Mouse (Mus musculus): ENCODE measurements at regions not wholly inside any gene's neighbourhood (a gene's known extent, or its start where the extent isn't known, plus 50 kb on each side); places are given as distances from the start of the nearest gene placed in this dataset.

DNA sequence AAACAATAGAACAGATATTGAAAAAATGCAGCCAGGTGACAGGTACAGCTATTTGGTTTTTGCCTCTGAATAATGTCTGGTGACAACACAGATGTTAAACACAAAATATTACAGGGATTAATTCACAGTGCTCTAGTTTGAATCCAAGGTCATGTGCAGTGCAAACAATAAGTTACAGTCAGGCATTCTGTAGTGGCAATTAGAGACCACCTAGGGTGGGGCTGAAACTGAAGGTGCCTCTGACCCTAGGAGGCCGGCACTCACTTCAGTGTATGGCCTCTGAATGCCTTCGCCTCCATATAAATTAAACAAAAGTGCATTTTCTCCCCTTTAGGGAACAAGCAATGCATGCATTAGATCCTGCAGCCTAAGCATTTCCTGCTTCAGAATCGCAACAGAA is 1162.5 kb upstream of the Adgrl2 start:
- 26% methylated on average over 3 of the region's 3 CpGs for WGBS
- no peak overlapping the region for H3K9ac ChIP-seq (ENCODE audit: low read depth, low read length, severe bottlenecking)
- H3K27ac ChIP-seq (replicated peaks; ENCODE audit: low read depth, low read length): no peak overlapping the region
- H3K36me3 ChIP-seq (ENCODE audit: control insufficient read depth, insufficient read depth, low read length): no peaks in the 10 kb centered on the region
- H3K9me3 ChIP-seq (ENCODE audit: control insufficient read depth, low read length): no peaks in the 10 kb centered on the region
- no peaks in the 10 kb centered on the region for H3K4me1 ChIP-seq (ENCODE audit: control insufficient read depth, insufficient read depth, low read length)
- DNase-seq (ENCODE audit: low spot score) (no peak), ATAC-seq (ENCODE audit: low FRiP score, low read depth) (no peak)
- no peak for TF ChIP-seq POLR2A (IDR thresholded peaks at IDR 0.05; ENCODE audit: borderline replicate concordance, extremely low read depth, insufficient read depth, insufficient read length)
- no peaks in the 10 kb centered on the region for H3K27me3 ChIP-seq (ENCODE audit: control insufficient read depth, insufficient read depth, low read length)
- H3K4me2 ChIP-seq (replicated peaks; ENCODE audit: low read depth, low read length, severe bottlenecking): no peak overlapping the region
- H3K4me3 ChIP-seq (replicated peaks; ENCODE audit: low read length): no peak overlapping the region

GRCm38 (mm10) chr3:150185807-150186206 is 1195.5 kb upstream of the Adgrl2 start:
- peak; percentile 31 for DNase-seq (ENCODE audit: low spot score)
- WGBS: 45% methylated on average over 2 of the region's 2 CpGs
- no peaks in the 10 kb centered on the region for H3K4me1 ChIP-seq (ENCODE audit: control insufficient read depth, insufficient read depth, low read length)

GRCm38 (mm10) chr3:150193132-150193531 is 1202.8 kb upstream of the Adgrl2 start:
- no peak for ATAC-seq (ENCODE audit: low FRiP score, low read depth)
- WGBS: 83% methylated on average over 4 of the region's 4 CpGs
- no peaks in the 10 kb centered on the region for H3K36me3 ChIP-seq (ENCODE audit: control insufficient read depth, insufficient read depth, low read length)
- no peaks in the 10 kb centered on the region for H3K4me1 ChIP-seq (ENCODE audit: control insufficient read depth, insufficient read depth, low read length)
- no peaks in the 10 kb centered on the region for H3K27me3 ChIP-seq (ENCODE audit: control insufficient read depth, insufficient read depth, low read length)
- H3K9ac ChIP-seq (ENCODE audit: low read depth, low read length, severe bottlenecking): no peak overlapping the region
- H3K4me3 ChIP-seq (replicated peaks; ENCODE audit: low read length): no peak overlapping the region
- DNase-seq (ENCODE audit: low spot score): no peak
- H3K4me2 ChIP-seq (replicated peaks; ENCODE audit: low read depth, low read length, severe bottlenecking): no peak overlapping the region
- no peak overlapping the region for H3K27ac ChIP-seq (replicated peaks; ENCODE audit: low read depth, low read length)
- no peaks in the 10 kb centered on the region for H3K9me3 ChIP-seq (ENCODE audit: control insufficient read depth, low read length)
- no peak for TF ChIP-seq POLR2A (IDR thresholded peaks at IDR 0.05; ENCODE audit: borderline replicate concordance, extremely low read depth, insufficient read depth, insufficient read length)

More at GRCm38 (mm10) chr3:150185807-150186206, 1195.5 kb upstream of the Adgrl2 start:
- TF ChIP-seq POLR2A (IDR thresholded peaks at IDR 0.05; ENCODE audit: borderline replicate concordance, extremely low read depth, insufficient read depth, insufficient read length): no peak
- Histone ChIP-seq H3K9ac (ENCODE audit: low read depth, low read length, severe bottlenecking) (no peak overlapping the region), H3K27ac (replicated peaks; ENCODE audit: low read depth, low read length) (no peak overlapping the region), H3K9me3 (ENCODE audit: control insufficient read depth, low read length) (no peaks in the 10 kb centered on the region), H3K4me2 (replicated peaks; ENCODE audit: low read depth, low read length, severe bottlenecking) (no peak overlapping the region), H3K27me3 (ENCODE audit: control insufficient read depth, insufficient read depth, low read length) (no peaks in the 10 kb centered on the region), H3K36me3 (ENCODE audit: control insufficient read depth, insufficient read depth, low read length) (no peaks in the 10 kb centered on the region), H3K4me3 (replicated peaks; ENCODE audit: low read length) (no peak overlapping the region)
- peak; percentile 79 for ATAC-seq (ENCODE audit: low FRiP score, low read depth)

DNA sequence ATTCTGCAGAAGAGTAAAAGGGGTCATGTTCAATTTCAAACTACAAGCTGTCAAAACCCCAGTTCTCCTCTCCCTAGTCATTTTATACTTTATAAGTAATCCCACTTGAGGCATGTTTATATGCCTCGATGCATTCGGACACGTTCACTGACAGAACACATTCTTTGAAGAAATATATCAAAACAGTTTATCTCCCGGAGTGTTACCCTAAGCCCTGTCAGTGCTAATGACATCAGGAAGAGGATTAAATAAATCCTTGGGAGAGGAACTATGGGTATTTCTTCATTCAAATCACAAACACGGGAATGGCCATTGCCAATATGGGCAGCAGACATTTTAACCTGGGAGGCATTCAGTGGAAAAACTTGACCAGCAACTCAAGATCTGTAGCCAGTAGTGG is 1208.1 kb upstream of the Adgrl2 start:
- H3K36me3 ChIP-seq (ENCODE audit: control insufficient read depth, insufficient read depth, low read length): no peaks in the 10 kb centered on the region
- H3K9me3 ChIP-seq (ENCODE audit: control insufficient read depth, low read length): no peaks in the 10 kb centered on the region
- WGBS: 64% methylated on average over 5 of the region's 5 CpGs
- no peak for TF ChIP-seq POLR2A (IDR thresholded peaks at IDR 0.05; ENCODE audit: borderline replicate concordance, extremely low read depth, insufficient read depth, insufficient read length)
- DNase-seq (ENCODE audit: low spot score) (no peak), ATAC-seq (ENCODE audit: low FRiP score, low read depth) (no peak)
- H3K4me3 ChIP-seq (replicated peaks; ENCODE audit: low read length): no peak overlapping the region
- H3K27ac ChIP-seq (replicated peaks; ENCODE audit: low read depth, low read length): no peak overlapping the region
- H3K27me3 ChIP-seq (ENCODE audit: control insufficient read depth, insufficient read depth, low read length): no peaks in the 10 kb centered on the region
- no peak overlapping the region for H3K4me2 ChIP-seq (replicated peaks; ENCODE audit: low read depth, low read length, severe bottlenecking)
- H3K4me1 ChIP-seq (ENCODE audit: control insufficient read depth, insufficient read depth, low read length): no peaks in the 10 kb centered on the region
- H3K9ac ChIP-seq (ENCODE audit: low read depth, low read length, severe bottlenecking): no peak overlapping the region

GRCm38 (mm10) chr3:150205902-150206301 is 1215.5 kb upstream of the Adgrl2 start:
- Histone ChIP-seq H3K4me2 (replicated peaks; ENCODE audit: low read depth, low read length, severe bottlenecking) (no peak overlapping the region), H3K27ac (replicated peaks; ENCODE audit: low read depth, low read length) (no peak overlapping the region), H3K9me3 (ENCODE audit: control insufficient read depth, low read length) (no peaks in the 10 kb centered on the region), H3K4me1 (ENCODE audit: control insufficient read depth, insufficient read depth, low read length) (no peaks in the 10 kb centered on the region), H3K36me3 (ENCODE audit: control insufficient read depth, insufficient read depth, low read length) (no peaks in the 10 kb centered on the region), H3K27me3 (ENCODE audit: control insufficient read depth, insufficient read depth, low read length) (no peaks in the 10 kb centered on the region), H3K9ac (ENCODE audit: low read depth, low read length, severe bottlenecking) (no peak overlapping the region), H3K4me3 (replicated peaks; ENCODE audit: low read length) (no peak overlapping the region)
- TF ChIP-seq POLR2A (IDR thresholded peaks at IDR 0.05; ENCODE audit: borderline replicate concordance, extremely low read depth, insufficient read depth, insufficient read length): no peak
- DNase-seq (ENCODE audit: low spot score) (no peak), ATAC-seq (ENCODE audit: low FRiP score, low read depth) (no peak)

- no peak for TF ChIP-seq POLR2A (IDR thresholded peaks at IDR 0.05; ENCODE audit: borderline replicate concordance, extremely low read depth, insufficient read depth, insufficient read length)
- ATAC-seq (ENCODE audit: low FRiP score, low read depth) (no peak), DNase-seq (ENCODE audit: low spot score) (no peak)
- Histone ChIP-seq H3K27me3 (ENCODE audit: control insufficient read depth, insufficient read depth, low read length) (no peaks in the 10 kb centered on the region), H3K4me1 (ENCODE audit: control insufficient read depth, insufficient read depth, low read length) (0 out of 2 replicates have a peak, but pooled peaks cover 4% of the 10 kb centered on the region), H3K9me3 (ENCODE audit: control insufficient read depth, low read length) (no peaks in the 10 kb centered on the region), H3K9ac (ENCODE audit: low read depth, low read length, severe bottlenecking) (no peak overlapping the region), H3K4me3 (replicated peaks; ENCODE audit: low read length) (no peak overlapping the region), H3K27ac (replicated peaks; ENCODE audit: low read depth, low read length) (no peak overlapping the region), H3K4me2 (replicated peaks; ENCODE audit: low read depth, low read length, severe bottlenecking) (no peak overlapping the region), H3K36me3 (ENCODE audit: control insufficient read depth, insufficient read depth, low read length) (no peaks in the 10 kb centered on the region)
- WGBS: 80% methylated on average over 2 of the region's 2 CpGs
Observed at GRCm38 (mm10) chr3:150233279-150233678, 1204.4 kb upstream of the Adgrl4 start.

Measured in limb, embryonic 14.5 days (tissue).